Mouse (Mus musculus) ovary, postnatal 14 days (tissue): ENCODE measurements around the gene Lrrc75a.

Experiments
- DNase-seq: peaks from one replicate; pipeline ENCODE4 v3.0.0; 2022; ENCODE audit warnings: low spot score

Lrrc75a gene

DNA sequence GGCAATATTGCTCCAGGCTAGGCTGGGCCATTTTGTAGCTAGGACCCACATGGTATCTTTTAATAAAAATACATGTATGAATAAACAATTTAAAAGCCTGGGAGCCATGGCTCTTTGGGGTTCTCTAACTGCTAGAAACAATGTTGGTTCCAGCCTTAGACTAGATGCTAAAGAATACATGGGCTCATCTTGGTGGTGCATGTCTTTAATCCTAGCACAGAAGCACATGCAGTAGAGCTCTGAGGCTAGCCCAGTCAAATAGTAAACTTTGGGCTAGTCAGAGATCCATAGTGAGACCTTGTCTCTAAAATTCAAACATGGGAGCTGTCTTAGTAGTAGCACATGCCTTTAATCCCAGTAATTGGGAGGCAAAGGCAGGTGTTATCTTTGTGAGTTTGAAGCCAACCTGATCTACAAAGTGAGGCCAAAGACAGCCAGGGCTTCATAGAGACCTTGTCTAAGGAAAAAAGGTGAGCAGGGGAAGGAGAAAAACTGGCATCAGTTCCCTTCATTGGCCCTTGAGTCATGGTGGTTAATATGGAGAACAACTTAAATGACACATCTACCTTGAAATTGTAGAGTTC, 93.3 kb downstream of the Lrrc75a start:
- DNase-seq = no peak
